Mouse (Mus musculus): ENCODE measurements at regions not wholly inside any gene's neighbourhood (a gene's known extent, or its start where the extent isn't known, plus 50 kb on each side); places are given as distances from the start of the nearest gene placed in this dataset. TPM values are rescaled to one million over a fixed set of nuclear protein-coding genes. Genes with fewer than 3 reads are reported as not detected.
A peak's percentile ranks its signal among the peaks of the same experiment; 100 is the strongest.
"Not testable (repeated sequence)": the region's sequence is repeated elsewhere in the genome, so short reads cannot be mapped to it uniquely, and the experiment has no call there.

- DNase-seq (ENCODE audit: low spot score): no peak
These were observed 113.7 kb upstream of the Egfr start for GRCm38 (mm10) chr11:16638349-16638748.

- DNase-seq (ENCODE audit: low spot score): no peak
These were observed 102.4 kb upstream of the Egfr start for GRCm38 (mm10) chr11:16649599-16649998.

- no peak for DNase-seq (ENCODE audit: low spot score)
These were observed 88.2 kb upstream of the Egfr start for GRCm38 (mm10) chr11:16663806-16664205.

- DNase-seq (ENCODE audit: low spot score): peak; percentile 7
These were observed 82.4 kb upstream of the Egfr start for GRCm38 (mm10) chr11:16669453-16670251.

- DNase-seq (ENCODE audit: low spot score): no peak
These were observed 81.7 kb upstream of the Egfr start for GRCm38 (mm10) chr11:16670282-16670681.

GRCm38 (mm10) chr11:16675951-16676350 lies 76.1 kb upstream of the Egfr start:
- DNase-seq (ENCODE audit: low spot score): not testable (repeated sequence)

- DNase-seq (ENCODE audit: low spot score): no peak
These were observed 68.5 kb upstream of the Egfr start for GRCm38 (mm10) chr11:16683538-16683937.

- no peak for DNase-seq (ENCODE audit: low spot score)
These were observed 56.4 kb upstream of the Egfr start for GRCm38 (mm10) chr11:16695596-16695995.

- DNase-seq (ENCODE audit: low spot score): no peak
These were observed 55.2 kb upstream of the Egfr start for GRCm38 (mm10) chr11:16696787-16697186.

- DNase-seq (ENCODE audit: low spot score): no peak
These were observed 50.2 kb upstream of the Egfr start for GRCm38 (mm10) chr11:16701826-16702225.

Small RNAs in the stretch of these regions (microRNA-seq; reads per million reads assigned to microRNA genes)
- gene Gm24714: not detected
